Mouse (Mus musculus) midbrain, embryonic 16.5 days (tissue): ENCODE measurements around the gene Fzr1. TPM values are rescaled to one million over a fixed set of nuclear protein-coding genes. Genes with fewer than 3 reads are reported as not detected.

ENCODE experiments used
- ATAC-seq: fragments of 200-750 bp; cut with Nextera tagmentation; 2 replicates; pipeline ENCODE4 v1.8.0; 2017; ENCODE audit warnings: moderate TSS enrichment
- H3K27ac ChIP-seq: fragments of 300-500 bp; sonication (generic); 2 replicates; pipeline ENCODE4 v1.5.1; 2014; ENCODE audit warnings: mild to moderate bottlenecking, low read length, mixed read lengths
- H3K27me3 ChIP-seq: fragments of 300-500 bp; sonication (generic); 2 replicates; pipeline ENCODE4 v1.6.1; 2014; ENCODE audit warnings: low read depth, low read length, mixed read lengths; ENCODE audit not compliant: control insufficient read depth, insufficient read depth
- H3K36me3 ChIP-seq: fragments of 300-500 bp; sonication (generic); 2 replicates; pipeline ENCODE4 v1.6.1; 2014; ENCODE audit warnings: mild to moderate bottlenecking, low read length, moderate library complexity, mixed read lengths; ENCODE audit not compliant: control insufficient read depth, insufficient read depth
- H3K4me1 ChIP-seq: fragments of 300-500 bp; sonication (generic); 2 replicates; pipeline ENCODE4 v1.6.1; 2014; ENCODE audit warnings: mild to moderate bottlenecking, low read length, mixed read lengths; ENCODE audit not compliant: control insufficient read depth, insufficient read depth
- H3K4me2 ChIP-seq: fragments of 300-500 bp; sonication (generic); 2 replicates; pipeline ENCODE4 v1.6.1; 2014; ENCODE audit warnings: mild to moderate bottlenecking, low read length, mixed read lengths
- H3K4me3 ChIP-seq: fragments of 300-500 bp; sonication (generic); 2 replicates; pipeline ENCODE4 v1.5.1; 2014; ENCODE audit warnings: low read depth, mild to moderate bottlenecking, low read length, moderate library complexity, mixed read lengths
- H3K9ac ChIP-seq: fragments of 300-500 bp; sonication (generic); 2 replicates; pipeline ENCODE4 v1.6.1; 2014; ENCODE audit warnings: low read depth, low read length, mixed read lengths
- H3K9me3 ChIP-seq: fragments of 300-500 bp; sonication (generic); replicated peaks from 2 replicates; pipeline ENCODE4 v1.6.1; 2014; ENCODE audit warnings: mild to moderate bottlenecking, low read length, mixed read lengths; ENCODE audit not compliant: control insufficient read depth, poor library complexity, severe bottlenecking
- WGBS: fragments of 180-500 bp; shearing (Covaris S2); extraction: QIAGEN DNeasy Blood & Tissue Kit; methylation state at CpG from one replicate; pipeline ENCODE4 v1.1.7; 2014; 5-methylcytosine and 5-hydroxymethylcytosine counted together
- polyA plus RNA-seq: library from polyadenylated mRNA; unstranded; fragments of >200 nt; fragmentation: Nextera tagmentation; extraction: Ambion mirVana; gene quantifications from 2 replicates; pipeline ENCODE4 v1.2.1, GENCODE M21; 2015

Fzr1 gene
- polyA plus RNA-seq, 1 experiment from 2014 or later = 146 TPM

GRCm38 (mm10) chr10:81423476-81424245, 45.3 kb upstream of the Fzr1 start:
- no peaks in the 10 kb centered on the region for H3K9me3 ChIP-seq
- WGBS = 78% methylated on average over 4 of the region's 4 CpGs
- H3K4me3 ChIP-seq = no peak overlapping the region
- peaks cover 7% of the 10 kb centered on the region; the same call in 1 of the 2 replicates for H3K36me3 ChIP-seq
- no peak overlapping the region for H3K9ac ChIP-seq
- no peak for ATAC-seq
- H3K27ac ChIP-seq = no peak overlapping the region
- peaks cover 32% of the 10 kb centered on the region for H3K4me1 ChIP-seq
- peaks cover 14% of the 10 kb centered on the region for H3K27me3 ChIP-seq
- H3K4me2 ChIP-seq = no peak overlapping the region

- Histone ChIP-seq H3K9ac (no peak overlapping the region), H3K27ac (no peak overlapping the region), H3K27me3 (peaks cover 11% of the 10 kb centered on the region), H3K9me3 (no peaks in the 10 kb centered on the region), H3K4me1 (peaks cover 36% of the 10 kb centered on the region), H3K36me3 (peaks cover 7% of the 10 kb centered on the region; the same call in 1 of the 2 replicates), H3K4me2 (no peak overlapping the region), H3K4me3 (no peak overlapping the region)
- no peak for ATAC-seq
- WGBS = 76% methylated on average over 3 of the region's 3 CpGs
Observed at GRCm38 (mm10) chr10:81422661-81423217, 44.4 kb upstream of the Fzr1 start.

DNA sequence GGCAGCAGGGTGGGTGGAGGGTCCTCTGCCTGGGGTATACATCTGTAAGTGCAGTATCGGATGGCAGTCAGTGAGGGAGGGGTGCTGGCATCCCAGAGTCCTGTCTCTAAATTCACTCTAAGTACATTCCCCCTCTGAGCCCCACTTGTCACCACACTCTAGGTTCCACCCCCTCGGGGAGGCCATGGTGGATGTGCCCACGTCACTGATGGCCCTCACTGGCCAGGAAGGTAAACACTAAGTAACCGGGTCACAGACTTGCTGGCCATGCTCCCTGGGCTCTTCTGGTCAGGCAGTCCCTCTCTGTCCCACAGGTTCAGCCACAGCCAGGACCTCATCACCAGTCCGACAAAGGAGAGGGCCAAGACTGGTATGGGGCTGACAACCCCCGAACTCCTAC, 43.9 kb upstream of the Fzr1 start:
- WGBS = 75% methylated on average over 6 of the region's 6 CpGs
- H3K27ac ChIP-seq = no peak overlapping the region
- no peak overlapping the region for H3K9ac ChIP-seq

DNA sequence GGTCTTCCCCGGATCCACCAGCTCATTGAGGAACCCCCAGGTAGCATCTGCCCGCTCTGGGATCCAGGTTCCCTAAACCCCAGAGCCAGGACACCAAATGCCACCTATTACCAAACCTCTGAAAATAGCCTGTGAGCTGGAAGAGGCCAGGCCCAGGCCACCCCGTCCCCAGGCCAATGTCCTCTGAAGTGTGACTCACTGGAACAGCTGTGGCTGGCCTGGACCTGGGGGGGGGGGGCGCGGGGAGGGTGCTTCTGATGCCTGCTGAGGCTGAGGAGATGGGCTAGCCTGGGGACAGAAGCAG, 43.4 kb upstream of the Fzr1 start:
- Histone ChIP-seq H3K27me3 (peaks cover 5% of the 10 kb centered on the region; the same call in 1 of the 2 replicates), H3K4me2 (no peak overlapping the region), H3K4me3 (no peak overlapping the region), H3K27ac (no peak overlapping the region), H3K36me3 (peaks cover 7% of the 10 kb centered on the region; the same call in 1 of the 2 replicates), H3K9me3 (no peaks in the 10 kb centered on the region), H3K9ac (no peak overlapping the region), H3K4me1 (peaks cover 37% of the 10 kb centered on the region)
- no peak for ATAC-seq
- 79% methylated on average over 4 of the region's 5 CpGs for WGBS

More for the DNA sequence above, 43.9 kb upstream of the Fzr1 start:
- no peak overlapping the region for H3K4me2 ChIP-seq
- peaks cover 7% of the 10 kb centered on the region; the same call in 1 of the 2 replicates for H3K36me3 ChIP-seq
- no peak overlapping the region for H3K4me3 ChIP-seq
- no peak for ATAC-seq
- peaks cover 37% of the 10 kb centered on the region for H3K4me1 ChIP-seq
- no peaks in the 10 kb centered on the region for H3K9me3 ChIP-seq
- peaks cover 5% of the 10 kb centered on the region; the same call in 1 of the 2 replicates for H3K27me3 ChIP-seq

DNA sequence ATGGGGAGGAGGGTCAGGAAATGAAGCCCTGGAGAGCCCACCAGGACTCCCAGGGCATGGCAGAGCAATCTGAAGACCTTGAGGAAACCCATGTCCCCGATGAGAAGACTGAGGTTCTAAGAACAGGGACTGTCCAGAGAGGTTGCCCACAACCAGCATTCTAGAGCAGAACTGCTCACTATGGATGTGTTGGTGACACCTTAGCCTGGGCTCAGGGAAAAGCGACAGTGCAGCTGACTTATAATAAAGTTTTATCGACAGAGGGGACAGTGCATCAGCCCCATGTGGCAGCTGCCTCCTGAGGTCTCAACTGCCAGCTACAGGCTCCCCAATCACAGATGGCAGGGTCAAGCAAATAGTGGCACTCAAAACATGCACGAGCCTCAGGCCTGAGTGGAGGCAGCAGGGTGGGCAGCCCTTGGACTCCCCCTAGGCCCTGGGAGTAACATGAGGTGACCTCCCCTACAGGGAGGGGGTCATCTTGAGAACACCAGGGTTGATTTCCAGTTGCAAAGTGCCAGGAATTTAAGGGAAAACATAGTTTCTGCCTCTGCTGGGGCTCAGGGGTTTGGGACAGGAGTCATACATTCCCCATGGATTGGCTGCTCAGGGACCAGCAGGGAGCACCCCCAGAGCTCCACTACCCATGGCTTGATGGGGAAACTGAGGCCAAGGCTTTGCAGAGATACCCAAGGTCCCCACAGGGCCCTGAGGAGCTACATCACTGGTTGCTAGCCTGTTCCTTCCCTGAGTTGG, 42.9 kb upstream of the Fzr1 start:
- Histone ChIP-seq H3K9me3 (no peaks in the 10 kb centered on the region), H3K27me3 (peaks cover 5% of the 10 kb centered on the region; the same call in 1 of the 2 replicates), H3K4me2 (no peak overlapping the region), H3K36me3 (peaks cover 7% of the 10 kb centered on the region; the same call in 1 of the 2 replicates), H3K4me1 (peaks cover 36% of the 10 kb centered on the region), H3K27ac (no peak overlapping the region), H3K9ac (no peak overlapping the region), H3K4me3 (no peak overlapping the region)
- WGBS = 73% methylated on average over 4 of the region's 4 CpGs
- no peak for ATAC-seq

DNA sequence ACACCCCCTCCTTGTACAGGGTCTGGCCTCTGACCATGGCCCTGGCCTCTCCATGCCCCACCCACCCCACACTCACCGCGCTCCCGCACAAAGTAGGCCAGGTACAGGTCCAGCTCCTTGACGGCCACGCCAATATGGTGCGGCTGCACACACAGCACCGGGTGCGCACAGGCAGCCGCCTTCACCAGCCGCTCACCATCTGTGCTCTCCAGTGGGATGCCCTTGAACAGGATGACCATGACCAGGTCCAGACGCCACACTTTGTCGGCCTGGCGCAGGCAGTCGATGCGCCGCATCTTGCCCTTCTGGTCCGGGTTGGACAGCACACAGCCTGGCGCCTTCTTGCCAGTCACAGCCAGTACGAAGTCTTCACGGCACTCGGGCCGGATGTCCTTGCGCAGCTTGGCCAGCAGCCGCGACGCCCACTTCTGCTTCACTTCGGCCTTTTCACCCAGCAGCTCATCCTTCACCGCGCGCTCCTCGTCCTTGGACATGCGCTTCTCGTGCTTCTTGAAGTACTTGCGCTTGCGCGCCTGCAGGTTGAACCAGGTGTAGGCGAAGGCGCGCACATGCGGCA, 42.0 kb upstream of the Fzr1 start:
- 89% methylated on average over 40 of the region's 40 CpGs for WGBS
- Histone ChIP-seq H3K9me3 (no peaks in the 10 kb centered on the region), H3K27me3 (peaks cover under 1% of the 10 kb centered on the region; the same call in 1 of the 2 replicates), H3K4me2 (no peak overlapping the region), H3K36me3 (peaks cover 7% of the 10 kb centered on the region; the same call in 1 of the 2 replicates), H3K9ac (no peak overlapping the region), H3K27ac (no peak overlapping the region), H3K4me1 (peaks cover 27% of the 10 kb centered on the region), H3K4me3 (no peak overlapping the region)
- no peak for ATAC-seq

DNA sequence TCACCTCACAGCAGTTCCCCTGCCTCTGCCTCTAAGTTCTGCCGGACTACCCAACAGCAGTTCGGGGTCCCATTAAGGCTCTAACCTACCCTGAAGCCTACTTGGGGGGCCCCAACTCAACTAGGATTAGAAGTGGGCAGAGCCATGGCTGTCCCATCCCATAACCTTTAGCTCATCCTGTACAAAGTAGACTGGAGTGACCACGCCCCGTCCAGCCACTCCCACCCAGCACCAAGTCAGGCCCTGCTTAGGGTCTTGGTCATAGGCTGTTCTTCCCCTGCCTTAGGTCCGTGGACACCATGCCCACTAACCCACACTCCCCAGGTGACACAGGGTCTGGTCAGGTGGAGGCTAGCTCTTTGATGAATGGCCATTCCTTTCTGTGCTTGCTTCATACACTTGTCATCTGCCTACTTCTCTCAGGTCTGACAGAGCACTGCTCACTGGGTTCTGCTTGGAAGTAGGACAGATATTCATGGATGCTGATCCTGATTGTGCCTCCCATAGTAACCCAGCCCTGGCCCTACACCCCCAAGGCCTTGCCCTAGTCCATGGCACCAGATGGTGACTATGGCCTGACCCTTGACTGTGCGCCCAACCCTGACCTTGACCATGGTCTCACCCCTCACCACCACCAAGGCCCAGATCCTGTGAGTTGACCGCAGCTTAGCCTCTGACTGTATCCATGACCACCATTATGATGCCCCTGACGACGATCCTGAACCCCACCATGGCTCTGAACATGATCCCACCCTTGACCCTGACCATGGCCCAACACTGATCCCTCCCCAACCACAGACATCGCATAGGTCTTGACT, 41.0 kb upstream of the Fzr1 start:
- no peak for ATAC-seq
- H3K9ac ChIP-seq = no peak overlapping the region
- H3K36me3 ChIP-seq = peaks cover 7% of the 10 kb centered on the region; the same call in 1 of the 2 replicates
- no peak overlapping the region for H3K4me2 ChIP-seq
- WGBS = 93% methylated on average over 10 of the region's 10 CpGs
- no peak overlapping the region for H3K4me3 ChIP-seq
- no peaks in the 10 kb centered on the region for H3K9me3 ChIP-seq
- peaks cover 19% of the 10 kb centered on the region for H3K4me1 ChIP-seq
- H3K27ac ChIP-seq = no peak overlapping the region
- H3K27me3 ChIP-seq = no peaks in the 10 kb centered on the region
